Mouse (Mus musculus) naive thymus-derived CD4-positive, alpha-beta T cell, adult 2 months (primary cell): ENCODE data around the gene Homer1.

Source experiments
- DNase-seq: peaks from one replicate; pipeline ENCODE4 v3.0.0-alpha.2; 2011; ENCODE audit warnings: low read depth

The Homer1 gene

DNA sequence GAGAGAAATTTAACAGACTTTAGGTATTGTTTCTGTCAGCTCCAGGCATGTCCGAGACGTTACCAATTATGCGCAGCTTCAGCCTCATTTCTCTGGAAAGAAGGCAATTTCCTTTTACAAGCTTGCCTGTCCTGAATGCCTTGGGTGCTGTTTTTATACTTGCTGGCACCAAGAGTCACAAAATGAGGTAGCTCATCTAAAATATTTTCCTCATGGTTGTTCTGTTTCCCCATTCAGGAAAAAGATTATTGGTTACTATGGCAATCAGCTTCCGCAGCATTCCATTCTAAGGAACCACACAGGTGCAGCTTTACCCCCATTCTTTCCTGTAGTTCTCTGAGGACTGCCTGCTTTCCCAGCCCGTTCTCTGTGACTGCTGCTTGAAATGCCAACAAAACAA, at the start of gene Homer1:
Gene Homer1, plus strand, starts transcription at position 320 of the 400 bp plus-strand sequence.
- no peak for DNase-seq

DNA sequence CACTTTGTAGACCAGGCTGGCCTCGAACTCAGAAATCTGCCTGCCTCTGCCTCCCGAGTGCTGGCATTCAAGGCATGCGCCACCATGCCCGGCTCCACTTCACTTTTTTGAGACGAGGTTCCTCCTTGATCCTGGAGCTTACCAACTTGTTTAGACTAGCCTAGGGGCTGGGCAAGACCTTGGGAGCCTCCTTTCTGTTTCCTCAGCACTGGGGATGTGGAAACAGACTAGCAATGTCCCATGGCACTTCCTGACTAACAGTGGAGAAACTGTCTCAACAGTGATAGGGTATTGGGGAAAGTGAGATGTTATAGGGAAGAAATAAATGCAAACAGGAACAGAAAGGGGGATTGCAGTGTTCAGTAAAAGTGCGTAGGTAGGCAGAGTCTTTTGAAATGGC, 47.7 kb upstream of the Homer1 start:
- no peak for DNase-seq

DNA sequence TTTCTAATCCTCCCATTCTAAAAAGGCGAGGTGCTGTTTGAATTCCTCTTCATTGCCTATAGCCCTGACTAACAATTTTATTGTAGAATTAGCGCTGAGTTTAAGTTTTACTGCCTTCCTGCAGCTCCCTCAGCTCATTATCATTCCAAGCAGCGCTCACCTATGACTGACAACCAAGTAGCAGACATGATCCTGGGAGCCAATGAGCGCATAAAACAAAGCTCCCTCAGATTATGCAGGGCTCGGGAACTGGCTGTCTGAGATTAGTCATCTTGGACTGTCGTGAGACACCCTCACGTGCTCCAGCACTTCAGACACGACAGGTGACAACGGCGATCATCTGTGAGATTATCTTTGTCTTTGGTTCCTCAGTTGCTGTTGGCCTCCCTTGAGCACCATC, 47.3 kb upstream of the Homer1 start:
- DNase-seq, result no peak

DNA sequence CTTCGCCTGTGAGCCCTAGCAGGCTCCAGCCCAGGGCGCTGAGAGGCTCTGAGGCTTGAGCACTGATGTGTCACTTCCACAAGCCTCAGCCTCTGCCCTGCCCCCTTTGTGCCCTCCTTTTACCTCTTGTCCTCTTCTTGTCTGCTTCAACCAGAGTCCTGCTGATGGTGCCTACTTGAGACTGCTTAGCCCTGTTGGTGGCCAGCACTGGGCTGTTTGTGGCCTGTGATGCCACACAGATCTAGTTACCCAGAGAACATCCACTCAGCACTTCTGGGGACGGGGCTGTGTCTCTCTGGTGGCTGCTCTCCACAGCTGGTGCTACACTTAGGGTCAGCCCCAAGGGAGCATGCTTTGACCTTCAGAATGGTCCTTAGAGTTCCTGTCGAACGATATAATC, 46.5 kb upstream of the Homer1 start:
- DNase-seq, result no peak

DNA sequence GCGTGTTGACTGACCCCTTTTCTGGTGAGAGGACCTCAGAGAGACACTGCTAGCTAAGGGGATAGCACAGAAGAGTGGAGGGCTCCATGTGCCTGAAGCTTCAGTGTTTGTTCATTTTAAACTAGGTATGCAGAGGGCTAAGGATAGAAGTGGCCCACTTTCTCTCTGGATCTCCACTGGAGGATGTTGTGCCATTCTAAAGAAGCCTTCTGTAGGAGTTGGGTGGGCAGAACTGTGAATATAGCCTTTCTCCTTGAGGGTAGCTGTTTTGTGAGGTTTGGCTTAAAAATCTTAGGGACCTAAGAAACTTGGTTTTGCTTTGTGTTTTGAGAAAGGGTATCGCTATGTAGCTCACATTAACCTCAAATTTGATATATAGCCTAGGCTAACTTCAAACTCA, 32.3 kb upstream of the Homer1 start:
- no peak for DNase-seq

DNA sequence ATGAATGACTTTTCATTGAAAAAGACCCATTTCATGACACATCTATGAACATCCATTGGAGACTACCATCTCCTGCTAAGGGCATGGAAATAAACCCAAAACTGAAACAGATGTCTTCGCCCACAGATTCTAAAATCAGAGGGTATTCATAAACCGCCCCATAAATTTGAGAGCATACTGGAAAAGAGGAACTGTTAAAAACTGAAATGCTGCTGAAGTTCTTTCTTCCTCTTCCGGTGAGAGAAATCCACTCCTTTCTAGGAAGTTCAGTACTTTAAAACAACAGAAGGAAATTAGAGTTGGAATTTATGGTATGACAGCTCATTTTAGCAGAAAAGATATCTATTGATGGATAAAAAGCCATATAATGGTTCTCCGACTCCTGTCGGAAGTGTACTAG, 1.1 kb downstream of the Homer1 start:
- no peak for DNase-seq

DNA sequence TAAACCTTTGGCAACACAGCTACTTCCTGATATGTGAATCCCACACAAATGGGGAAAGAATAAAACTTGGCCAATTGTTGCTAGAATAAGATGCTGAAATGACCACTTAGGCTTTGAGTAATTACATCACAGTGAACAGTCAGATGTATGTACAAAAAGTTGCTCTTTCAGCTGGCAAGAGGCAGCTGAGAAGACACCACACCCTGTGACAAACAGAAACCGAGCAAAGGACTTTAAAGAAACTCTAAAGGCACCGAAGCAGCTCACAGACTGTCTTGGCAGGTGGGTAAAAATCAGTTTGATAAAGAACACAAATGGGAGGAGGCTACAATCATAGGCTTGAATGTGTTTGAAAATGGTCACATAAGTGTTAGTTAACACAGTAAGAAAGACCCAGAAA, 1.6 kb downstream of the Homer1 start:
- peak; percentile 34 for DNase-seq

DNA sequence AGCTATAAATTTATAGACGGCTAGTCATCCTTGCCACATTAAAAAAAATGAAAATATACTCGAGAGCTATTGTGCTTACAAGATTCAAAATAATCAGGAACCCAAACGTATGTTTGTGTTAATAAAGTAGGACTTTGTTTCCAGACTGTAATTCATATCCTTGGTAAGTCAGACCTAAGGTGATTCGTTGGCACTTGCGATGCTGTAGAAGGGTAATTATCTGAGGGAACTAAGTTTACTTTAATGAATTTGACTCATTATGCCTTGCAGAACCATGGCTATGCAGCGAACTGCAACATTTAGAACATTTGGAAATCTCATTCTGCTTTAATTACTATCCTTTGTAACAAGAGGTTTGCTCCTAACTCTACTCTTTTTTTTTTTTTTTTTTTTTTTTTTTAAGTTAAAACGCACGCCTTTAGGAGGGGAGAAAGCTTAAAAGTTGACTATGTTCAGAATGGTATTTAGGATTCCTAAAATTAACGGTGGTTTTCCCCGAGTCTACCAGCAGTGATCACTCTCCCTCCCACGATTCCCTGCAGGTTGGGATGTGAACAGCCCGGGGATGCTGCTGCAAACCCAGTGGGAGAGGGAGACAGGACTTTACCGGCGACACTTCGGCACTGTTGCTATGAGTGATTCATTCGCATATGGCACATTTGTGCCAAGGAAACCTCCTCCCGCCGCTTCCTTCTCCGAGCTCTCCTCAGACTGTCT, 3.6 kb downstream of the Homer1 start:
- no peak for DNase-seq

DNA sequence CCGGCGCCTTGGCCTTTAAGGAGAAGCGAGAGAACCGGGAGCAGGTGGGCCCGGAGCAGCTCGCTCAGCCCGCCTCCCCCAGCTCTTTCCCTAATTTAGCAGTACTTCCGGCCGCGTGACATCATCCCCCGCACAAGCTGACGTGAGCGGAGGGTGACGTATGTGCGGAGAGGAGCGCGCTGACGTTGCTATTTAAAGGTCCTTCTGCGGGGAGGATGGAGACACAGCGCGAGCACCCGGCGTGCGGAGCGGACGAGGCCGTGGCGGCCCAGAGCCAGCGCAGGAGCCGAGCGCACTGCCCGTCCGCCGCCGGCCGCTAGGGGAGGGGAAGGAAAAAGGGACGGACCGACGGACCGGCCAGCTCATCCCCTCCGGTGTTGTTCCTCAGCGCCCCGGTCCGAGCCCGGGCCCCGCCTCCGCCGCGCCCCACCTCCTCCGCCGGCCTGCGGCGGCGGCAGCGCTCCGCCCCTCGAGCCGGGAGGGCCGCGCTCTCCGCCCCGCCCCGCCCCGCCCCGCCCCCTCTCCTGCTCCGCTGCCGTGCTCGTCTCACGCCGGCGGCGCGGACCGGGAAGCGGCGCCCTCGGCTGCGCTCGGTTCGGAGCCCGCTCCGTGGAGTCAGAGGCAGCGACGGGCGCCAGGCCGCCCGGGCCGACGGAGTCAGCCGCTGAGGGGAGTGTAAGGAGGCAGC, 4.3 kb downstream of the Homer1 start:
- DNase-seq, result peak; percentile 98

DNA sequence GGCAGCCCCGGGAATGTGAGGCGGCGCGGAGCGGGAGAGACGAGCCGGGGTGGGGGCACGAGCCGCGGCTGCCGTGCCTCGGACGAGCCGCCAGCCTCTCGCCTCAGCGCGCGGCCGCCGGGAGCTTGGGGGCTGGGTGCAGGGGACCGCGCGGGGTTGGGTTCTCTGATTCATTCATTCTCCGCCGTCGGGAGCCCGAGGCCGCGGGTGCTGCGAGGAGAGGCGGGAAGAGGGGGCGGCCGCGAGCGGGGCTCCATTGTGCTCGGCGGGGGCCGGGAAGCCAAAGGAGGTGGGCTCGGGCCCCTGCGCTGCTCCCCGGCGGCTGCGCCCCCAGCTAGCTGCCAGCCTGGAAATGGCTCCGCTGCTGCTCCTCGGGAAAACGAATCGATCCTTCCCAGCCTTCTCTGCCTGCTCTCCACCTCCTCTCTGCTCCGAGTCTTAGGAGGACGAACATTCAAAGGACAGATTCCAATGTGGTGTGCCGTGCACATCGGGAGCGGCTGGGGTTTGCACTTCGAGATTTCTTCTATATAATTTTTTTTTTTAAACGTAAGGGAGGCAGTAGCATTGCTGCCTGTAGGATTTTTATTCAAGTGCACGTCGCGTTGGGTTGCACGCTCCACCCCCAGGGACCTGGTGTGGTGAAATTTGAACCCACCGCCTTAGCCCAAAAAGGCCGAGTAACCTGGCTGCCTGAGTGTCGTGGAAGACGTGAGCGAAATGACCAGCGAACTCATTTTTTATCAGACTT, 5.0 kb downstream of the Homer1 start:
- DNase-seq, result peak; percentile 55

DNA sequence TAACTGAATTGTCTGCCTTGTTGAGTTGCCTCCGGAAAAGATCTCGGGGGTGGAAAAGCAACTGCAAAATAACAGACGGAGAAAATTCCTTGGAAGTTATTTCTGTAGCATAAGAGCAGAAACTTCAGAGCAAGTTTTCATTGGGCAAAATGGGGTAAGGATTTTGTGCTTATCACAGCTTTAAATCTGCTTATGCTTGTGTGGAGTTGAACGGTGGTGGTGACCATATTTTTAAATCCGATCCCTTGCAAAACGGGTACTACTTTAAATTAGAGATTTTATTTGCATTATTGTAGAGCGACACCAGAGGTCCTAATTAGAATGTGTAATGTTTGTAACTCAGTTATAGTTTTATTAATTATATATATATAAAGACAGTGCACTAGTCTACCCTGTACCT, 5.7 kb downstream of the Homer1 start:
- no peak for DNase-seq

DNA sequence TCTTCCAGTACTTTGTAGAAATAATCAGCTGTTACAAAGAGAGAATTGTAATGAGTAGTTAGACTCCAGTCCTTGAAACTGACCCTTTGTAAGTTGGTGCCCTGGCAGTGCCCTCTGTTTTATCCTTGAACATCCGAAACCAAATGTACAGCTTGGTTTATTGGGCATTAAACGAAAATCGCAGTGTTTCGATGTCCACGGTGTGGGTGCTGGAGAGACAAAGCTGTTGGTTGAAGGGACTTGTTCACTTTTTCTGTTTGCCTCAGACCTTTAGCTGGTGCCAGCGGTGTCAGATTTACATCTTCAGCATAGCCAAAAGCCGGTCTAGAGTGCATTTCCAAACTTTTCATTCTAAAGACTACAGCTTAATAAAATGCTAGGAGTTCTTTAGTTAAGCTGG, 6.2 kb downstream of the Homer1 start:
- DNase-seq, result no peak

DNA sequence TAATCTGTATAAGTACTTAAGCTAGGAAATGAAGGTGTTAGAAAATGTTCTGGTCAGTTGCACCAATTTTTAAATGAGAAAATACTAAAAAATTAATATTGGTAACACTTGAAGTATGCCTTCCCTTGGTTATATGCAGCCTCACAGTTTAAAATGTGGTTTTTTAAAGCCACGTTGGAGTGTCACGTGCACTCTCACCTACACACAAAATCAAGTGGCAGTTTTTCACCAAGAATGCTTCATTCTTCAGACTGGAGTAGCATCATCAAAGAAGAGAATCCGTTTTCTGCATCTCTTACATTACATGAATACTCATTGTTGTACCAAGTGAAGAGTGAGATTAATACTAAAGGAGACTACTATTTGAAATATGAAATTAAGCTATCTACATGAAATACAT, 7.1 kb downstream of the Homer1 start:
- DNase-seq, result no peak

DNA sequence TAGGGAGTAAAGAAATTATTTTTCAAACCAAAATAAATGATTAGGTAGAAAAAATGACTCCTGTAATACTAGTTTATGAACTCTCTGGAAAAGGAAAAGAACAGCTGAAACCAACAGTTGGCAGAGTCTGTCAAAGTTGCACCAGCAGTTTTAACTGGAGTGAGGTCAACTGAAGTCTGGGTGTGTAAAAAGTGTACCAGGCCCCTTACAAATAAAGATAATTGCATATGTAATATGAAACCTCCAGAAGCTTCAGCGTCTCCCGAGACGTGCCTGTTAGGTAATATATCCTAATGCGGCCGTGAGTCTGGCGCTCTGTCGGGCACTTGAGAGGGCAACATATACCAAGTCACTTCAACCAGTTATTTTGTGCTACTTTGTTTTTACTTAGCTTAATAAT, 8.3 kb downstream of the Homer1 start:
- no peak for DNase-seq

DNA sequence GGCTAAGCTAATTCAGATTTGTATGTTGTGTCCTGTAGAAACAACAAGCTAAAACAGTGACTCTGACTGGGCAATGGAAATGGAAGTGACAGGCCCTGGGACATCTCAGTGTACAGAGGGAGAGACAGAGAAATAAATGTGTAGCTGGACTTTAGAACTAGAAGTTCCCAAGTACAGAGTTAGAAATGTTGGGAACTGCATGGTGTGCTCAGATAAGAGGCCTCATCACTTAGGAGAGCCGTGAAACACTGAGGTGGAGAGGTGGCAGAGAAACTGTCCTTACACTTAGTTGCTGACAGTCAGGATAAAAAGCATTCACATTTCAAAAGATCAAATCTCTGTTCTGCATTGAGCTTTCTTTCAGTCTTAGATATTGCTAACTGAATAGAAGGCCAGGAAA, 9.9 kb downstream of the Homer1 start:
- no peak for DNase-seq

DNA sequence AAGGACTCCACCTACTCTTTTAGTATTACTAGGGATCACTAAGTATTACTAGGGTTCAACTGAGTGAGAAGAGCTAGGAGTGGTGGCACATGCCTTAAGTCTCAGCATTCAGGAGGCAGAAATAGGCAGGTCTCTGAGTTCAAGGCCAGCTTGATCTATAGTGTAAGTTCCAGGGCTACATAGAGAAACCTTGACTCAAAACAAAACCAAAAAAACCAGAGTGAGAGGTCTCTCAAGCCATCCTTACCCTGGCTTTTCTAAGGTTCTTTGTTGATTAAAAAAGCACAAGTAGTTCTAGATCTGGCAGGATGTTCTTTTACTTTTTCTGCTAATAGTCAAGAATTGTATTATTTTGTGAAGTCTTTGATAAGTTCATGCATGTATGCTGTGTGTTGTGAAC, 13.1 kb downstream of the Homer1 start:
- no peak for DNase-seq

DNA sequence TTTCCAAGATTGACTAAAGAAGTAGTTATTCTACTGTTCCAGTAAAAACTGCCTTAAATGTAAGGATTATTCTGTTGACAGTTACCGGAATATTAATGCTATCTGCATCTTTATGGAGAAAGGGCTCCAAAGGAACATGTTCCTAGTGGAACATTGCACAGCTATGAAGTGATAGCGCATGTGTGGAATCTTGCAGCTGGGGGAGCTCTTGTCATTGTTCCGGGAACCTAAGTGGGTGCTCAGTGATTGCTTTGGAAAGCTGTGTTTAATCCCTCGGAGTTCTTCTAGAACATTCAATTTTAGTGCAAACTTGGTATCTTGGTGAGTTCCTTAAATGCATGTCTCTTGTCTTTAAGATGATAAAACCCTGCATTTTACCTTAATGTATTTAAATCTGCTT, 14.9 kb downstream of the Homer1 start:
- DNase-seq, result no peak

DNA sequence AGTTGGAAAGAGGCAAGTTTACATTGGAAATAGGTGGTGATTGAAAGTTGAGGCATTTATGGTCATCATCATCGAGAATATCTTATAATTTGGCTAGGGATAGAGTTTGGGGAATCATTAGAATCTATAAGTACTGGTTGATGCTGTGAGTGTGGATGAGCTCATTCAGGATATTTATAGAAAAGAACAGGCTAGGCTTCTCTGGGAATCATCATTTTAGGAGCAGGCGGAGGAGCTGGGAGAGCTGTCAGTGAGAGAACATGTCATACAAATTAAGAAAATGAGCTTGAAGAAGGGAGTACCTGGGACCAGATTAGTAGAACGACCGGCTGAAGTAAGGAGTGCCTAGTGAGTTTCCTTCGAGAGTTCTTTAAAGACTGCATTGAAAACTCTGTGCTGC, 20.7 kb downstream of the Homer1 start:
- no peak for DNase-seq

DNA sequence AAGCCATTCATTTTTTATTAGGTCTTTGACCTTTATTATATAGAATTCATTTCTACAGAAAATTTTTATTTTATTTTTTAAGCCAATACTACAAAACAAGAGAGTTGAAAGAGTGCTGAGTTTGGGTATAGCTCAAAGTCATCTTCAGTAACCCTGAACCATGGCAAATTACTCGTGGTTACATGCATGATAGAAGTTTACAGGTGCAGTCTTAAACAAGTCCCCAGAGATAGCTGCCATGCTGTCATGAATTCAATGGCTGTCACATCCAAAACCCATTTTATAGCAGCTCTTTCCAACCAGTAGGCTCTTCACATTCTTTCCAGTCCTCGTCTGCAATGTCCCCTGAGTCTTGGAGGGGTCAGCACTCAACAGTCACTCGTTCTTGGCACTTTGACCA, 26.9 kb downstream of the Homer1 start:
- no peak for DNase-seq

DNA sequence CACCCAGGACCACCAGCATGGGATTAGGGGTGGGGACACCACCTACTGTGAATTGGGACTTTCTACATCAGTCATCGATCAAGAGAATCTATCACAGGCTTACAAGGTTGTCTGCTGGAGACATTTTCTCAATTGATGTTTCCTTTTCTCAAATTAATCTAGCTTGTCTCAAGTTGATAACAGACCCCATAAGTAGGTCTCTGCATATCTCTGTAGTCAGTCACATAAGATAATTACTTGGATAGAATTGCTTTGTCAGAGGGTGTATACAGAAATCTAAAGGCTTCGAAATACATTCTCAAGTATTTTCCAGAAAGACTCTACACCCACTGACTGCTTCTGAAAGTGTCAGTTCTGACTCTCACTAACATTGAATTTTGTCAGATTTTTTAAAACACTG, 32.3 kb downstream of the Homer1 start:
- DNase-seq, result no peak

DNA sequence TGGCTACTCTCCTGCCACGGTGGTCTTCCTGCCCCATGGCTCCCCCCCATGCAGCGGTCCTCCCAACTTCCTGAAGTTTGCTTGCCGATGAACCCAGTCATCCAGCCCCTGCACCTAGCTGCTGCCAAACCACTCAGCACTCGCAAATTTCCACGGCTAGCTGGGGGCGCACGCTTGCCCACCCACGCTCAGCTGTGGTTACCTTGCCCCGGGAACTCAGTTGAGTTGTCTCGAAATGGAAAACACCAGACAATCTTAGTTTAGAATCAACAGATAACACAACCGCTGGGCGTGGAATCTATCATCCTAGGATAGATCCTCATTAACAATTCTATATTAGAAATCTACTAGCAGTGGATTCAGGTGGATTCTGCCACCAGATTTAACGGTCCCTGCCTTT, 33.1 kb downstream of the Homer1 start:
- DNase-seq, result no peak

DNA sequence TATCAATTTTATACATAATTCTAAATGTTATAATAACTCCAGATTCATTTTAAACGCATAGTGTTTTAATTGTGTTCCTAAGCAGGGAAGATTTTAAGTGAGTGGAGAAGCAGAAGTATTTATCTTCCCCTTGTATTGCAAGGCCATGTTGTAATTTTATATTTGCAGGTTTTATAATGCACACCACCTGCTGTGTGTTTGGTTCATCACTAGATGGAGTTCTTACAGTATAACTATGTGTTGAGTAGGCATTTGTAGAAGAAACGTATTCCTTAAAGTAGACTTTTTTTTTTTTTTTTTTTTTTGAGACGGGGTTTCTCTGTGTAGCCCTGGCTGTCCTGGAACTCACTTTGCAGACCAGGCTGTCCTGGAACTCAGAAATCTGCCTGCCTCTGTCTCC, 35.9 kb downstream of the Homer1 start:
- DNase-seq, result no peak

DNA sequence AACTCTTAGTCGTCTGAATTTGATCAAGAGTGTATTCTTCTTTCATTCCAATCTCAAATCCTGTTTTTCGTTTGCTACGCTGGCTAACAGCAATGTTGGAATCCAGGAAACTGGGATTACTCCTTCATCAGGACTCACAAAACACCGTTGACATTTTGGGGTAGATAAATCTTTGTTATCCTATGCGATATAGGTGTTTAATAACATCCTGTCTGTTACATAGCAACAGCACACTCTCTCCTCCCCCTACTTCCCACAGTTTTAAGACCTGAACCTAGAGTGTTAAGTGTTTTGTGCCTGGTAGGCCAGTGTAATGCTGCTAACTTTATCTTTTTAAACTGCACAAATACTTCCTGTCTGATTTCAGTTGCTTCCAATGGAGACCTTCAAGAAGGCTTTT, 39.0 kb downstream of the Homer1 start:
- peak; percentile 34 for DNase-seq
